Mouse (Mus musculus) heart, embryonic 13.5 days (tissue): ENCODE results near the gene Dagla. TPM values are rescaled to one million over a fixed set of nuclear protein-coding genes. Genes with fewer than 3 reads are reported as not detected.

Experiments
- ATAC-seq: fragments of 200-750 bp; cut with Nextera tagmentation; 2 replicates; pipeline ENCODE4 v1.8.0; 2017; ENCODE audit warnings: moderate TSS enrichment; ENCODE audit not compliant: insufficient number of reproducible peaks, low FRiP score, low TSS enrichment; ENCODE audit errors: extremely low read depth
- H3K27ac ChIP-seq: fragments of 300-500 bp; sonication (generic); replicated peaks from 2 replicates; pipeline ENCODE4 v1.5.1; 2015; ENCODE audit warnings: moderate library complexity, mild to moderate bottlenecking, inconsistent platforms
- H3K27me3 ChIP-seq: fragments of 300-500 bp; sonication (generic); replicated peaks from 2 replicates; pipeline ENCODE4 v1.6.1; 2015; ENCODE audit warnings: mild to moderate bottlenecking, inconsistent platforms
- H3K36me3 ChIP-seq: fragments of 300-500 bp; sonication (generic); 2 replicates; pipeline ENCODE4 v1.6.1; 2015; ENCODE audit warnings: mild to moderate bottlenecking, inconsistent platforms
- H3K4me1 ChIP-seq: fragments of 300-500 bp; sonication (generic); 2 replicates; pipeline ENCODE4 v1.6.1; 2015; ENCODE audit warnings: inconsistent platforms
- H3K4me2 ChIP-seq: fragments of 300-500 bp; sonication (generic); 2 replicates; pipeline ENCODE4 v1.6.1; 2015; ENCODE audit warnings: inconsistent platforms, mild to moderate bottlenecking, moderate library complexity
- H3K4me3 ChIP-seq: fragments of 300-500 bp; sonication (generic); 2 replicates; pipeline ENCODE4 v1.5.1; 2015; ENCODE audit warnings: moderate library complexity, mild to moderate bottlenecking, inconsistent platforms
- H3K9ac ChIP-seq: fragments of 300-500 bp; sonication (generic); 2 replicates; pipeline ENCODE4 v1.6.1; 2015; ENCODE audit warnings: inconsistent platforms, mild to moderate bottlenecking, moderate library complexity
- H3K9me3 ChIP-seq: fragments of 300-500 bp; sonication (generic); 2 replicates; pipeline ENCODE4 v1.6.1; 2016; ENCODE audit warnings: inconsistent platforms
- WGBS: fragments of 180-500 bp; shearing (Covaris S2); methylation state at CpG from one replicate; pipeline ENCODE4 v1.1.7; 2015; ENCODE audit warnings: mixed read lengths; 5-methylcytosine and 5-hydroxymethylcytosine counted together
- polyA plus RNA-seq: library from polyadenylated mRNA; unstranded; fragments of >200 nt; fragmentation: Nextera tagmentation; extraction: Ambion mirVana; gene quantifications from 2 replicates; pipeline ENCODE4 v1.2.1, GENCODE M21; 2015

Gene Dagla
- polyA plus RNA-seq, 1 experiment from 2014 or later = 0.96 TPM

DNA sequence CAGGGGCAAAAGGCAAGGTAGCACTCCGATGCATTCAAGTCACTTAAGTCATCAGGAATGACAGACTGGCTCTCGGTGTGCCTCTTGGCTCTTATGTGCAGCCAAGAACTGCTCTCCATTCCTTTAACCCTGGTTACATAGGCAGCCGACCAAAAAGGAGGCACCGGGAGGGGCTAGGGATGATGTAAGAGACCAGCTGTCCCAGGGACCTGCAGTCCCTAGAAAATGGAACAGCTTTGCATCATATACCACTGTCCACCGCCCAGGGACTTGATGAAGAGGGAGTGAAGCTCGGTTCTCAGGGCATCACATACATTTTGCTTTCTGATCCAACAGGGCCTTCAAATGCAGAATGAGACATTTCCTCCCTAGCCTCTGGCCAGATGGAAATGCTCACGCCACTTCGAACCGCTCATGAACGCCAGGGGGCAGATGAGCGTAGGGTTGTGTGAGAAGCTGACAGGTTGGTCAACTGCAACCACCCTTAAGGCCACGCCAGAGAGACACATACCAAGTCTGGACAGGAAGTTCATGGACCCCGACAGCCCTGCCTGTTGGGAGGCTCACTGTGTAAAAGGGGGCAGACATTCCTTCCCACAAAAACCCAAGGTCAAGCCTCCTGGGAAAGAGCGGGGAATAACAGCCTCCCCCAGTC lies 38.4 kb downstream of the Dagla start:
- ATAC-seq = no peak
- no peaks in the 10 kb centered on the region for H3K9me3 ChIP-seq
- 18% methylated on average over 14 of the region's 14 CpGs for WGBS
- H3K9ac ChIP-seq = peak overlapping the region; percentile 70
- H3K27me3 ChIP-seq = peaks cover 39% of the 10 kb centered on the region
- peaks cover 14% of the 10 kb centered on the region for H3K4me1 ChIP-seq
- H3K4me3 ChIP-seq = 0 out of 2 replicates have a peak overlapping the region, but pooled peaks have one; percentile 1
- peak overlapping the region; percentile 45 for H3K27ac ChIP-seq
- no peaks in the 10 kb centered on the region for H3K36me3 ChIP-seq
- H3K4me2 ChIP-seq = peak overlapping the region; percentile 36

DNA sequence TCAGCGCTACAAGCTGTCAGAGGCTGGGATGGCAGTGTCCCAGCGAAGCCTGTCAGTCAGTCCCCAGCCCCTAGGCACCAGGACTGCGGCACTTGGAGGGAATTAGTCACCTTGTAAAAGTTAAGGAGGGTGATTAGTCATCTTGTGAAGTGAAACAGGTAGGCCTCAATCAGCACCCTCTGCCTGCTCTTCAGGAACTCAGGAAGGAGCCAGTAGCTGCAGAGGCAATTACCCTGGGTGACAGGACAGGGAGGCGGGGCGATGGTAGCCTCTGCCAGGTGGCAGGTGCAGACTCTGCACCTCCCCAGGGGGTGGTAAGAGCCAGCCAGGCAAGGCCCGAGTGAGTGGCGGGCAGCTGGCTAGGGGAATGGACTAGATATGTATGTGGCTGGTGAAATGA lies 43.3 kb downstream of the Dagla start:
- Histone ChIP-seq H3K4me1 (peaks cover 3% of the 10 kb centered on the region; the same call in 1 of the 2 replicates), H3K4me2 (no peak overlapping the region), H3K9ac (no peak overlapping the region), H3K27ac (no peak overlapping the region), H3K36me3 (no peaks in the 10 kb centered on the region), H3K27me3 (peaks cover 75% of the 10 kb centered on the region), H3K4me3 (no peak overlapping the region), H3K9me3 (no peaks in the 10 kb centered on the region)
- no peak for ATAC-seq
- 45% methylated on average over 7 of the region's 7 CpGs for WGBS

DNA sequence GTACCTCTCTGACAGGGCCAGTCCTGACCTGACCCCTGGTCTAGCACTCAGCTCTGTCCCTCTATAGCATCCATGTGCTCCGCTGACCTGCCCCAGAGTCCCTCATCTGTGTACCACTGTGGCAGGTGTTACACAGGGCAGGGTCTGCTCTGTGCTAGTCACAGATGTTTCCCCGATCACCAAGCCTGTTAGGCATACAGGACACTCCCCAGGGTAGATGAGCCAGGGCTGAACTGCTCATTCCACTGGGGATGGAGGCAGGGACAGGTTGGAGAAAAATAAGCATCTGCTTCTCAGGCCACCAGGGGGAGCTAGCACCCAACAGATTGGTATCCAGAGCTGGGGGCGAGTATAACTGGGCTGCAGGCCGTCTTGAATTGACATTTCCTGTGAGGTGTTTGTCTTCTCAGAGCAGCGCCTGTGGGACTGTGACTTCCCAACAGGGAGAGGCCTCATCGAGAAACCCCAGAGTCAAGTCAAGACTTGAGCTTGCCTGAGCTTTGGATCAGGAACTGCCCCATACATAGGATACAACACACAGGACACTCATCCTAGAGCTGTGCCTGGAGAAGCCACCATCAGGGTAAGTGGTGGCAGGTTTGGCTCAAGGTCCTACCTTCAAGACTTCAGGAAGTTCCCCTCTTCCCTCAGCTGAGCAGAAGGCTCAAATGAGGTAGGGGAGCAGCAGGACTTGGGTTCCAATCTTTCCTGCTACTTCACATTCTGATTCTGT lies 46.2 kb downstream of the Dagla start:
- no peaks in the 10 kb centered on the region for H3K36me3 ChIP-seq
- 18% methylated on average over 6 of the region's 6 CpGs for WGBS
- H3K4me2 ChIP-seq = no peak overlapping the region
- H3K9ac ChIP-seq = no peak overlapping the region
- no peaks in the 10 kb centered on the region for H3K4me1 ChIP-seq
- no peak for ATAC-seq
- peaks cover 71% of the 10 kb centered on the region for H3K27me3 ChIP-seq
- H3K27ac ChIP-seq = no peak overlapping the region
- no peak overlapping the region for H3K4me3 ChIP-seq
- H3K9me3 ChIP-seq = no peaks in the 10 kb centered on the region

DNA sequence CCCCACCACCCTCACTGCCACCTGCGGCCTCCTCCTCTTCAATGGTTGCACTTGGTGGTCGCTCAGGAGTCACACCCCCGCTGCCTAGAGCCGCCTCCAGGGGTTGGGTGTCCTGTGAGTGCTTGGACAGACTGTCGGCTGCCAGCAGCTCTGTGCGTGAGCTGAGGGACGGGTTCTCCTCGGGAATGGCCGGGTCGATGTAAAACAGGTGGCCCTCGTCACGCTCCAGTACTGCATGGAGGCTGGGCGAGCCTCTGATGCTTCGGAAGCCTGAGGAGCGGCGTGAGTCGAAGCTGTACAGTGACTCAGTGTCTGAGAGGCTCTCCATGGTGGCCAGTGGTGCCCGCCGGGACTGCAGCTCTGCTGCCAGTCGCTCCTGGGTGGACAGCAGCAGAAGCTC lies 56.5 kb downstream of the Dagla start:
- peak overlapping the region; percentile 48 for H3K9ac ChIP-seq
- peaks cover 48% of the 10 kb centered on the region for H3K27me3 ChIP-seq
- WGBS = 22% methylated on average over 20 of the region's 20 CpGs
- peaks cover 23% of the 10 kb centered on the region for H3K4me1 ChIP-seq
- no peak for ATAC-seq
- H3K4me2 ChIP-seq = peak overlapping the region; percentile 46
- no peaks in the 10 kb centered on the region for H3K9me3 ChIP-seq
- H3K27ac ChIP-seq = no peak overlapping the region
- H3K4me3 ChIP-seq = peak overlapping the region; percentile 5; the same call in 1 of the 2 replicates
- no peaks in the 10 kb centered on the region for H3K36me3 ChIP-seq

DNA sequence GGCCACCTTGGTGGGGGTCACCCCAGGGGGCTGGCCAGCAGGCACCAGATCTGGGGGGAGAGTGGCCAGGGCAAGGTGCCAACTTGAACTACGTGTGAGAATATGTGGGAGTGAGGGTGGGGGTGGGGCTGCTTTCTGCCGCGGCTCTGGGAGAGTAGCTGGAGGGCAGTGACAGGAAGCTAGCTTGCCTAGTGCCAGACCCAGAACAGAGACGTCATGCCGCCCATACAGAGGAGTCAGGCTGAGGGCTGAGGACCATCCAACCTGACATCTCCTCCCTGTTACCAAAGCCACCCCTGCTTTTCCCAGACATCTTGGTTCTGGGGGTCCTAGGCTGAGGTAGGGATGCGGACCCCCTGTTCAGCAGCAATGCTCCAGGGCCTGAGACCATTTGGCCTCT lies 57.5 kb downstream of the Dagla start:
- Histone ChIP-seq H3K4me2 (no peak overlapping the region), H3K27me3 (peaks cover 41% of the 10 kb centered on the region), H3K4me3 (no peak overlapping the region), H3K4me1 (peaks cover 27% of the 10 kb centered on the region), H3K36me3 (no peaks in the 10 kb centered on the region), H3K9me3 (no peaks in the 10 kb centered on the region), H3K9ac (peak overlapping the region; percentile 48), H3K27ac (no peak overlapping the region)
- no peak for ATAC-seq
- 17% methylated on average over 6 of the region's 6 CpGs for WGBS

DNA sequence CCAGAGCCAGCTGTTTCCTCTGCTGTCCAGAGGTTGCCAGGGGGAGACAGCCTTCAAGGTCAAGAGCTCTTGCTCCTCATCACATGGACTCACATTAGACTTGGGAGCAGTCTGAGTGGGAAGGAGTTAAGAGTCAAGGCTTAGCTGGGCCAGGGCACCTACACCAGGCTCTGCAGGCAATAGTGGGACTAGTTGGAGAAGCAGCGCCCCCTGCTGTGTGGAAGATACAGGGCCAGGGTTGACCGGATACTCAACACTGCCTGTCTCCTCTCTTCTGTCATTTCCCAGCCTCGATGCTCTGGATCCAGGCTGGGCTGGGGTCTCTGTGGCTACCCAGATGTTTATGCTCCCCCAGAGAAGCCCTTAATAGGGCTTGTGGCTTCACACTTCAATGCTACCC lies 60.5 kb downstream of the Dagla start:
- no peak for ATAC-seq
- H3K4me2 ChIP-seq = no peak overlapping the region
- peaks cover 37% of the 10 kb centered on the region for H3K4me1 ChIP-seq
- no peaks in the 10 kb centered on the region for H3K36me3 ChIP-seq
- H3K4me3 ChIP-seq = no peak overlapping the region
- peaks cover 36% of the 10 kb centered on the region for H3K27me3 ChIP-seq
- WGBS = 4% methylated on average over 3 of the region's 3 CpGs
- H3K9me3 ChIP-seq = no peaks in the 10 kb centered on the region
- H3K27ac ChIP-seq = no peak overlapping the region
- no peak overlapping the region for H3K9ac ChIP-seq

DNA sequence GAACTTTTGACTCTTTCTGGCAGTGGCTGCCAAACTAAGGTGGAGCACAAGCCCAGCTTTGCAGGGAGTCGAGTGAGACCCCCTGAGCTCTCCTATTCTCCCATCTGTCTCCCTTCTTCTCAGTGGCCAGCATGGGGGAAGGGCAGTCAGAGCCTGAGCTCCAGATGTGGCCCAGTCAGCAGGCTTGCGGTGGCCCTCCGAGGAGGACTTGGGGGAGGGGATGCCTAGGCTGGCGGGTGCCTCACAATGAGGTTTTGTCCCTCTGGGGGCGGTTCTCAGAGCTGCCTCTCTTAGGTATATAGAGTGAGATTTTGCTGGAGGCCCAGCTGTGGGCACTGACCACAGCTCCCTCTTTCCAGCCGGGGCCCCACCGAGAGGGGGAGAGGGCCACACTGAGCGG lies 61.8 kb downstream of the Dagla start:
- no peak for ATAC-seq
- Histone ChIP-seq H3K4me3 (no peak overlapping the region), H3K9me3 (no peaks in the 10 kb centered on the region), H3K36me3 (no peaks in the 10 kb centered on the region), H3K27ac (no peak overlapping the region), H3K4me2 (no peak overlapping the region), H3K4me1 (peaks cover 43% of the 10 kb centered on the region), H3K9ac (no peak overlapping the region), H3K27me3 (peaks cover 30% of the 10 kb centered on the region)
- 18% methylated on average over 8 of the region's 8 CpGs for WGBS

DNA sequence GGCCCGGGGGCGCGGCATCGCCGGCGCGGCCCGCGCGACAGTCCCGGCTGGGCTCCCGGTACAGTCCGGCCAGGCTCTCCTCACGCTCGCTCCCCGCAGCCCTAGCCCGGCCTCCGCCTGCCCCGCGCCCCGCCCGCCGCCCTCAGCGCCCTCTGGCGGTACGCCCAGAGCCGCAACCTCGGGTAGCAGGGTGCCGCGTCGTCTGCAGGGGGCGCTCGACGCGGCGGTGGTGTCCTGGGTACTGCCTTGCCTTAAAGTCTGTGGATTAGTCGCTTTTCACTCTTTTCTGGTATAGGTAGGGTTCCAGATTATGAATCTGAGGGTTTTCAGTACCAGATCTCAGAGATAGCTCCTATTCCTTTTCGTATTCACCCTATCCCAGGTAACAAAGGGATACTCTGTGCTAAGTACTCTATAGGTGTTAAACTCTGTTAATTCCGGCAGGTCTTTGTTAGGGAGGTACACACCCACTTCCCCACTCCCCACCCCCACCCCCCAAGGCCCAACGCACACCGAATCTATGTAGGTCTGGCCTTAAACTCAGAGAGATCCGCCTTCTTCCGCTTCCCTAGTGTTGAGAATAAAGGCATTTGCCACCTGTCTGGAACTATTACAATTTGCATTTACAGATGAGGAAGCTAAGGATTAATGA lies 63.9 kb downstream of the Dagla start, which contains the start of gene Myrf:
TSS of gene Myrf (minus strand) at position 95 of the 652 bp plus-strand sequence.
- Histone ChIP-seq H3K36me3 (no peaks in the 10 kb centered on the region), H3K4me2 (peak within 1 kb of the TSS; percentile 85), H3K9me3 (no peaks in the 10 kb centered on the region), H3K27me3 (peaks cover 23% of the 10 kb centered on the region), H3K27ac (peak within 1 kb of the TSS; percentile 74), H3K4me1 (peaks cover 32% of the 10 kb centered on the region), H3K9ac (peak within 1 kb of the TSS; percentile 82), H3K4me3 (peak within 1 kb of the TSS; percentile 63)
- WGBS = 8% methylated on average over 41 of the region's 43 CpGs
- peak; percentile 77; the same call in 1 of the 2 replicates for ATAC-seq

DNA sequence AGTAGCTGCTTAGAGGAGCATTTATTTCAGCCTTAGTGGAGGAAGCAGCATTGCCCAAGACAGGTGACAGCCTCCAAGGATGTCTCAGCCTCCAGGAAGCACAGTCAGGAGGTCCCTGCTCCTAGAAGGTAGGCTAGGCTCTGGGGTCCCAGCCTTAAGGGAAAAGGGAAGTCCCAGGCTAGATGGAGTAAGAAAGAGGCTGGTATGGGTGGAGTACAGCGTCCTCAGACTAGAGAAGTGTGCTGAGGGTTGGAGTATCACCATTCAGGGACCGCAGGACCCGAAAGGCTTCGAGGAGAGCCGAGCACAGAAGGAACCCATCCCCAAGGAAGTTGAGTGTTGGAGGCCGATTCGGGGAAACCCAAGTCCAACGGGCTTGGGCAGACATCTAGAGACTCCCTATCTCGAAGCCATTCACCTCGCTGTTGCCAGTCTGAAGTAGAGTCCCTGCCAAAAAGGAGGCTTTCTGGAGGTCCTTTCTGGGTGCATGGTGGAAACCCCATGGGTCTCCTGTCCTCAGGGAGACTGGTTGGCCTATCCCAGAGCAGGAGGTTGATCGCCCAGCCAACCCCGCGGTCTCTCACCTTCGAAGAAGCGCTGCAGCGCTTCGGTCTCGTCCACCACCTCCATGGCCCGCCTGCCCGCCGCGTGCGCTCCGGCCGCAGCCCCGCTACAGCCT lies 64.6 kb downstream of the Dagla start:
- peak overlapping the region; percentile 74 for H3K27ac ChIP-seq
- H3K9ac ChIP-seq = peak overlapping the region; percentile 82
- peak overlapping the region; percentile 63 for H3K4me3 ChIP-seq
- 3% methylated on average over 24 of the region's 26 CpGs for WGBS
- no peaks in the 10 kb centered on the region for H3K36me3 ChIP-seq
- peak overlapping the region; percentile 85 for H3K4me2 ChIP-seq
- peaks cover 32% of the 10 kb centered on the region for H3K4me1 ChIP-seq
- ATAC-seq = no peak
- H3K9me3 ChIP-seq = no peaks in the 10 kb centered on the region
- H3K27me3 ChIP-seq = peaks cover 19% of the 10 kb centered on the region

DNA sequence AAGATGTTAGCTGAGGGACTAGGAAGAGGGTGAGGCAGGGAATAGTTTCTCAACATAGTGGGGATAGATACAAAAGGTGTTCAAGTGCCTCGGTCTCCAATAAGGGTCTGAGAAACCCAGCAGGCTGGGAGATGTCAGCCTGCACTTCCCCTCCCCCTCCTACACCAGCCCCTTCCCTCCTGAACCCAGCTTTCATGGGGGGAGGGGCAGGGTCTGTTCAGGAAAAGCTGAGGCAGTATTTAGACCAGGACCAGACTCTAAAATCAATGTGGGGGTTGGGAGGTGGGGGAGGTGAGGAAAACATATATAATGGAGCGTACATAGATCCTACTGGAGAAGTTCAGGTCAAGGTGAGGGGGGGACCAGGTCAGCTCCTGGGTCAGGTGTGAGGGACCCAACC lies 65.3 kb downstream of the Dagla start:
- Histone ChIP-seq H3K4me3 (peak overlapping the region; percentile 63), H3K9ac (peak overlapping the region; percentile 82)

DNA sequence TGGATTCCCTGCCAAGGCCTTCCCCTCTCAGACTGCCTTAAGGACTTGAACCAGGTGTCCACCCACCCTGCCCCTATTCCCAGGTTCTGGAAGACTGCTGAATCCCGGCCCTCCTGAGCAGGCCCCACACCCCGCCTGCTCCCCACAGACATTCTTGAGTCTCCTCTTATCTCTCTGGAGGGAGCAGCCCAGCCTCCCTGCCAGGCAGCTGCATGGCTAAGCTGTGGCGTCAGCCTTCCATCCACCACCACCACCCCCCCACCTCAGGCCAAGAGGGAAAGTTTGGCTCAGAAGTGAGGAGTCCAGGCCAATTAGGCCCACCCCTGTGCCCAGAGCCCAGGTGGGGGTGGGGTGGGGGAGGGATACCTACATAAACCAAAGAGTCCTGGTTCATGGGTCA lies 66.2 kb downstream of the Dagla start:
- 21% methylated on average over 3 of the region's 3 CpGs for WGBS
- H3K36me3 ChIP-seq = no peaks in the 10 kb centered on the region
- peak overlapping the region; percentile 85 for H3K4me2 ChIP-seq
- no peaks in the 10 kb centered on the region for H3K9me3 ChIP-seq
- peaks cover 32% of the 10 kb centered on the region for H3K4me1 ChIP-seq
- H3K27ac ChIP-seq = peak overlapping the region; percentile 74
- H3K4me3 ChIP-seq = peak overlapping the region; percentile 63; the same call in 1 of the 2 replicates
- ATAC-seq = no peak
- H3K9ac ChIP-seq = no peak overlapping the region; the same call in 1 of the 2 replicates
- H3K27me3 ChIP-seq = peaks cover 19% of the 10 kb centered on the region

More for the DNA sequence above, 65.3 kb downstream of the Dagla start:
- Histone ChIP-seq H3K4me1 (peaks cover 32% of the 10 kb centered on the region), H3K36me3 (no peaks in the 10 kb centered on the region), H3K4me2 (peak overlapping the region; percentile 85), H3K9me3 (no peaks in the 10 kb centered on the region), H3K27me3 (peaks cover 19% of the 10 kb centered on the region), H3K27ac (peak overlapping the region; percentile 74)
- WGBS = 35% methylated on average over 2 of the region's 2 CpGs
- no peak for ATAC-seq
